Mouse (Mus musculus): ENCODE measurements around the gene Aar2.

DNA sequence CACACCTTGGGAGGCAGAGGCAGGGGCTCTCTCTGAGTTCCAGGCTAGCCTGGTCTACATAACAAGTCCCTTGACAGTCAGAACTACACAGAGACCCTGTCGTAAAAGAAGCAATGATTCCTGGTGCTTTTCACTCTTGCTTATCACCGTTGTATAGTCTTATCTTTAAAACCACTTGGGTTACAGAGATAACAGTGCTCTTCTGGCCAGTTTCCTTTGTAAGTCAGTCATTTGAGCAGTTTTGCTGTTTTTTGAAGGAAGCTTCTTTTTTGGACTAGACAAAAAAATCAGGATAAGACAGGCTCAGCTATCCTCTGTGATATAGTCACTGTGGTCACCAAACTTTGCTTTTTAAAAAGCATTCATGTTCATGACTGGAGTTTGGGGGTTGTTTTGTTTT is 14.4 kb downstream of the Aar2 start:
- TF ChIP-seq CTCF (IDR thresholded peaks at IDR 0.05; ENCODE audit: low read depth, low read length) (no peak), POLR2A (IDR thresholded peaks at IDR 0.05; ENCODE audit: extremely low read depth, insufficient read depth, low read length) (no peak)
